Mouse (Mus musculus) heart, postnatal 0 days (tissue): ENCODE results near the gene Snai1.

ENCODE experiments used
- CTCF ChIP-seq: IDR thresholded peaks from 2 replicates; pipeline ENCODE4 v1.5.1; 2016; ENCODE audit warnings: antibody characterized with exemption, control low read depth, low read depth
- EP300 ChIP-seq: IDR thresholded peaks from 2 replicates; pipeline ENCODE4 v1.6.1; 2016; ENCODE audit warnings: antibody characterized with exemption, low read depth

GRCm38 (mm10) chr2:167515688-167516087 lies 22.3 kb upstream of the Snai1 start:
- no peak for TF ChIP-seq CTCF
- TF ChIP-seq EP300, result no peak
